Mouse (Mus musculus): ENCODE measurements at regions not wholly inside any gene's neighbourhood (a gene's known extent, or its start where the extent isn't known, plus 50 kb on each side); places are given as distances from the start of the nearest gene placed in this dataset.
A peak's percentile ranks its signal among the peaks of the same experiment; 100 is the strongest.

GRCm38 (mm10) chr11:109039060-109039791, 104.9 kb downstream of the E030025P04Rik start:
- DNase-seq = no peak

- DNase-seq = no peak
Observed at GRCm38 (mm10) chr11:109038136-109038535, 106.0 kb downstream of the E030025P04Rik start.

- no peak for DNase-seq
Observed at GRCm38 (mm10) chr11:109034596-109034995, 109.6 kb downstream of the E030025P04Rik start.

GRCm38 (mm10) chr11:109034072-109034471, 110.1 kb downstream of the E030025P04Rik start:
- no peak for DNase-seq

GRCm38 (mm10) chr11:109032729-109033128, 111.4 kb downstream of the E030025P04Rik start:
- DNase-seq = no peak

GRCm38 (mm10) chr11:109030486-109030885, 110.3 kb downstream of the Axin2 start:
- peak; percentile 35 to 36 for DNase-seq

- no peak for DNase-seq
Observed at GRCm38 (mm10) chr11:109029894-109030293, 109.7 kb downstream of the Axin2 start.

- no peak for DNase-seq
Observed at GRCm38 (mm10) chr11:109014806-109015205, 94.7 kb downstream of the Axin2 start.

- no peak for DNase-seq
Observed at GRCm38 (mm10) chr11:109011161-109011560, 91.0 kb downstream of the Axin2 start.

GRCm38 (mm10) chr11:109008872-109009271, 88.7 kb downstream of the Axin2 start:
- no peak for DNase-seq

GRCm38 (mm10) chr11:109005681-109006080, 85.5 kb downstream of the Axin2 start:
- no peak for DNase-seq
